Mouse (Mus musculus) heart, embryonic 13.5 days (tissue): ENCODE results near the gene Mdfic. TPM values are rescaled to one million over a fixed set of nuclear protein-coding genes. Genes with fewer than 3 reads are reported as not detected.

Experiments
- ATAC-seq: fragments of 200-750 bp; cut with Nextera tagmentation; 2 replicates; pipeline ENCODE4 v1.8.0; 2017; ENCODE audit warnings: moderate TSS enrichment; ENCODE audit not compliant: insufficient number of reproducible peaks, low FRiP score, low TSS enrichment; ENCODE audit errors: extremely low read depth
- H3K27ac ChIP-seq: fragments of 300-500 bp; sonication (generic); replicated peaks from 2 replicates; pipeline ENCODE4 v1.5.1; 2015; ENCODE audit warnings: moderate library complexity, mild to moderate bottlenecking, inconsistent platforms
- H3K27me3 ChIP-seq: fragments of 300-500 bp; sonication (generic); replicated peaks from 2 replicates; pipeline ENCODE4 v1.6.1; 2015; ENCODE audit warnings: mild to moderate bottlenecking, inconsistent platforms
- H3K36me3 ChIP-seq: fragments of 300-500 bp; sonication (generic); 2 replicates; pipeline ENCODE4 v1.6.1; 2015; ENCODE audit warnings: mild to moderate bottlenecking, inconsistent platforms
- H3K4me1 ChIP-seq: fragments of 300-500 bp; sonication (generic); 2 replicates; pipeline ENCODE4 v1.6.1; 2015; ENCODE audit warnings: inconsistent platforms
- H3K4me2 ChIP-seq: fragments of 300-500 bp; sonication (generic); 2 replicates; pipeline ENCODE4 v1.6.1; 2015; ENCODE audit warnings: inconsistent platforms, mild to moderate bottlenecking, moderate library complexity
- H3K4me3 ChIP-seq: fragments of 300-500 bp; sonication (generic); 2 replicates; pipeline ENCODE4 v1.5.1; 2015; ENCODE audit warnings: moderate library complexity, mild to moderate bottlenecking, inconsistent platforms
- H3K9ac ChIP-seq: fragments of 300-500 bp; sonication (generic); 2 replicates; pipeline ENCODE4 v1.6.1; 2015; ENCODE audit warnings: inconsistent platforms, mild to moderate bottlenecking, moderate library complexity
- H3K9me3 ChIP-seq: fragments of 300-500 bp; sonication (generic); 2 replicates; pipeline ENCODE4 v1.6.1; 2016; ENCODE audit warnings: inconsistent platforms
- WGBS: fragments of 180-500 bp; shearing (Covaris S2); methylation state at CpG from one replicate; pipeline ENCODE4 v1.1.7; 2015; ENCODE audit warnings: mixed read lengths; 5-methylcytosine and 5-hydroxymethylcytosine counted together
- polyA plus RNA-seq: library from polyadenylated mRNA; unstranded; fragments of >200 nt; fragmentation: Nextera tagmentation; extraction: Ambion mirVana; gene quantifications from 2 replicates; pipeline ENCODE4 v1.2.1, GENCODE M21; 2015

Mdfic gene
- polyA plus RNA-seq, 1 experiment from 2014 or later, result 3.8 TPM

GRCm38 (mm10) chr6:15742591-15743149 lies 22.2 kb downstream of the Mdfic start:
- Histone ChIP-seq H3K36me3 (peaks cover 15% of the 10 kb centered on the region), H3K9ac (no peak overlapping the region), H3K4me1 (peaks cover 42% of the 10 kb centered on the region), H3K4me2 (peak overlapping the region; percentile 43; the same call in 1 of the 2 replicates), H3K27ac (peak overlapping the region; percentile 83), H3K9me3 (no peaks in the 10 kb centered on the region), H3K4me3 (no peak overlapping the region), H3K27me3 (no peaks in the 10 kb centered on the region)
- 48% methylated on average over 6 of the region's 6 CpGs for WGBS
- no peak for ATAC-seq

DNA sequence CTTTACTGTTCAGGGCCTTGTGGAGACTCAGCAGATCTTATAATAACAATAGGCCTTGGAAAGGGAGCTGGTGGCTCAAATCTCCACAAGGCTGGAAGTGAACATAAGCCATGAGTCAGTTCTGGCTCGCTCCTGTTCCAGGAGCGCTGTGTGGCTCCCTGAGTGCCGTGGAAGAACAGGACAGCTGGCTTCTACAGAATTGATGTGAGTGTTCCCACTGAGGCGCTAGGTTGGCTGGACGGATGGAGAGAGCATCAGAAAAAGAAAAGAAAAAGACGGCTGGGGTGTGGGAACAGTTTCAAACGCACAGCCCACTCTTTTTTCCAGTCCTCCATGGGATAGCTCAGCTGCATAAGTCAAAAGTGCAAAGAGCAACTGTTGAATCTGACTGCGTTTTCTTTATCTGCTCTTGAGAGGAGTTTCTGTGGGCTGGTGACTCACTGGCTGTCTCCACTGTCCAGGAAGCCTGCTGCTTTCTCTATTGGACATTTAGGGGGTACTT lies 22.9 kb downstream of the Mdfic start:
- Histone ChIP-seq H3K4me2 (peak overlapping the region; percentile 43), H3K4me1 (peaks cover 36% of the 10 kb centered on the region), H3K27ac (peak overlapping the region; percentile 83), H3K27me3 (no peaks in the 10 kb centered on the region), H3K36me3 (peaks cover 17% of the 10 kb centered on the region), H3K9me3 (no peaks in the 10 kb centered on the region), H3K4me3 (peak overlapping the region; percentile 1; the same call in 1 of the 2 replicates), H3K9ac (peak overlapping the region; percentile 24)
- 34% methylated on average over 8 of the region's 8 CpGs for WGBS
- ATAC-seq, result 0 out of 2 replicates have a peak, but pooled peaks have one; percentile 25

GRCm38 (mm10) chr6:15743793-15744192 lies 23.3 kb downstream of the Mdfic start:
- H3K4me1 ChIP-seq, result peaks cover 31% of the 10 kb centered on the region
- 38% methylated on average over 6 of the region's 6 CpGs for WGBS
- H3K4me2 ChIP-seq, result peak overlapping the region; percentile 43
- H3K36me3 ChIP-seq, result peaks cover 18% of the 10 kb centered on the region
- ATAC-seq, result no peak
- peak overlapping the region; percentile 1; the same call in 1 of the 2 replicates for H3K4me3 ChIP-seq
- no peaks in the 10 kb centered on the region for H3K9me3 ChIP-seq
- H3K9ac ChIP-seq, result peak overlapping the region; percentile 24
- peak overlapping the region; percentile 83 for H3K27ac ChIP-seq
- no peaks in the 10 kb centered on the region for H3K27me3 ChIP-seq

DNA sequence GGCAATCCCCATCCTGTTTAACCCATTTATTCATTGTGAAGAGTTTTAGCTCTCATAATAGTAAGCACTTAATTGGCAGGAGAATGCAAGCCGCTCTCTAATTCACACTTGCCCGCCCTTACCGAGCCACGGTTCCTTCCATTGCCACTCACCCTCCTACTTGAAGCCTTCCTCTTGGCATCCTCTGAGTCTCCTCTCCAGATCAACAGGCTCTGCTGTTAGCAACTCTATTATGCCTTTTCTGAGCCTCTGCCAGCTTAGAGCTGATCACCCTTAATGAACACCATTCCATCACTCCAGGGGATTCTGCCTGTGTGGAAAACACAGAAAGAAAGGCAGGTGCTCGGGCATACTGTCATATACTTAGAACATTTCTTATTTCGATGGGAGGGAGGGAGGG lies 24.9 kb downstream of the Mdfic start:
- Histone ChIP-seq H3K36me3 (peaks cover 17% of the 10 kb centered on the region), H3K9me3 (no peaks in the 10 kb centered on the region), H3K4me1 (peaks cover 40% of the 10 kb centered on the region), H3K27me3 (no peaks in the 10 kb centered on the region), H3K9ac (no peak overlapping the region), H3K4me2 (no peak overlapping the region), H3K4me3 (no peak overlapping the region), H3K27ac (no peak overlapping the region)
- 77% methylated on average over 5 of the region's 6 CpGs for WGBS
- ATAC-seq, result no peak

GRCm38 (mm10) chr6:15745891-15746290 lies 25.4 kb downstream of the Mdfic start:
- Histone ChIP-seq H3K27me3 (no peaks in the 10 kb centered on the region), H3K4me1 (peaks cover 43% of the 10 kb centered on the region), H3K9me3 (no peaks in the 10 kb centered on the region), H3K36me3 (peaks cover 17% of the 10 kb centered on the region), H3K27ac (no peak overlapping the region), H3K4me3 (no peak overlapping the region), H3K9ac (no peak overlapping the region), H3K4me2 (no peak overlapping the region)
- WGBS, result 74% methylated on average over 5 of the region's 5 CpGs
- no peak for ATAC-seq

DNA sequence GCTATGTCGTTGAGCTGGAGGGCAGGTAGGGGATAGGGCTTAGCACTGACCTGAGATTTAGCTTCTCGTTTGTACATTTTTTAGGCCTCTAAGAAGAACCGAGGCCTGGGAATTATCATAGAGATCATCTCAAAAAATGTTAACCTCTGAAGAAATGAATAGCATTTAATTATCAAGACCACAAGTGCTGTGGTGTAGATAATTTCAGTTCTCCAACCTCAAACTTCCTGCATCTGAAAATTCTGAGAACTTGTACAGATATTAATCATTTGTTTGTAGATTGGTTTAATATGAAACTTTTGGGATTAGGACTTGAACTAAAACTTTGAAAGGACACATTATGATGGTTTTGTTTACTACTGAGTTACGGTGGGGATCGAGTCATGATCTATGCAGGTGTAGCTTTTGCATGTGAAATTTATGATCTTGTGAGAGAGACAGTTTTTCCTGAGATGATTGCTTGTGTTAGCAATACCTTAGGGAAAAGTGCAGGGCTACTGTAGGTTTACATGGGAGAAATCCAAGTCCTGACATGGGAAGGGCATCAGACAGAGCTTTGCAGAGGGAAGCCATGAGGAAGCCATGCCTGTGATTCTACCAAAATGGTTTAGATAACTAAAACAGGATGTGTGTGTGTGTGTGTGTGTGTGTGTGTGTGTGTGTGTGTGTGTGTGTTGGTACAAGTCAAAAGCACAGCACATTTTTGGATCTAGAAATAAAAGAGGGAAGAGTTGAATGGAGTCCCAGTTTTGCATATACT lies 27.1 kb downstream of the Mdfic start:
- peaks cover 18% of the 10 kb centered on the region for H3K36me3 ChIP-seq
- no peak overlapping the region for H3K4me3 ChIP-seq
- 83% methylated on average over 5 of the region's 5 CpGs for WGBS

GRCm38 (mm10) chr6:15748236-15748635 lies 27.8 kb downstream of the Mdfic start:
- Histone ChIP-seq H3K27me3 (no peaks in the 10 kb centered on the region), H3K9ac (no peak overlapping the region), H3K4me3 (no peak overlapping the region), H3K27ac (no peak overlapping the region), H3K4me2 (no peak overlapping the region), H3K36me3 (peaks cover 18% of the 10 kb centered on the region), H3K9me3 (no peaks in the 10 kb centered on the region), H3K4me1 (peaks cover 30% of the 10 kb centered on the region)
- no peak for ATAC-seq
- WGBS, result 81% methylated on average over 1 of the region's 1 CpGs

More for the DNA sequence above, 27.1 kb downstream of the Mdfic start:
- Histone ChIP-seq H3K27me3 (no peaks in the 10 kb centered on the region), H3K4me1 (peaks cover 37% of the 10 kb centered on the region), H3K27ac (no peak overlapping the region), H3K9me3 (no peaks in the 10 kb centered on the region), H3K9ac (no peak overlapping the region), H3K4me2 (no peak overlapping the region)
- no peak for ATAC-seq

DNA sequence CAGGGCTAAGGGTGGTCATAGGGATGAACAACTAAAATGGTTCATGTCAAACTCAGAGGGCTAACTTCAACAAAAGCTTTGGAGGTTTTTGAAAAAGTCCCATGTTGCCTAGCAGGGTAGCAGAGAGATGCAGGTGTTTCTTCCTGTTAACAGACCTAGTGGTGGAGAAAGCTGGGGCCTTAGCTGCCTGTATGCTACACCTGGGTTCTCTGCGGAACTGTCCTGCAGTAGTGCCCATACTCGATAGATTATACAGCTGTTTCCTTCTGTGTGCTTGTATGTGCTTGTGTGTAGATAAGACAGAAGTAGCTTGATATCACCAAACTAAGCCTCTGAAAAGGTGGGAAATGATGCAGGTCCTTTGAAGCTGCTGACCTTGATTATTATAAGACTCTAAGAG lies 28.5 kb downstream of the Mdfic start:
- H3K9me3 ChIP-seq, result no peaks in the 10 kb centered on the region
- ATAC-seq, result no peak
- WGBS, result 64% methylated on average over 2 of the region's 2 CpGs
- H3K4me3 ChIP-seq, result no peak overlapping the region
- no peak overlapping the region for H3K9ac ChIP-seq
- peaks cover 23% of the 10 kb centered on the region for H3K4me1 ChIP-seq
- H3K27ac ChIP-seq, result no peak overlapping the region
- peaks cover 18% of the 10 kb centered on the region for H3K36me3 ChIP-seq
- H3K4me2 ChIP-seq, result no peak overlapping the region
- no peaks in the 10 kb centered on the region for H3K27me3 ChIP-seq

DNA sequence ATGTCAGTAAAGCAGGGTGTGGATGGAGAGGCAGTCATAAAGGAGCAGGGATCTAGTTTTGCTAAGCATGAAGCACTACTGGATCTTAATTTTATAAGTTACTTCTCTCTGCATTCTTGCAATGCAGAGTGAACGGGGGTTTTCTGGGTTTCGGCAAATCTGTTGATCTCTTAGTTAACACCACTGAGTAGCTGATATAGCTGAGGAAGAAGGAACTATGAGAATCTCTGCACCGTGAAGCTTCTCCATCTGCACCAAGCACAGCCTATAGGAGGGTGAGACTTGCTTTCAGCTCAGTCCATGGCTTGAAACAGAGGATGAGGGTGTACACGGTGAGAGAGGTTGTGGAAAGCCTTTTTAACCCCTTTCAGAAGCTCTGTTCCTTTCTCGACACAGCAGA lies 29.6 kb downstream of the Mdfic start:
- Histone ChIP-seq H3K9me3 (no peaks in the 10 kb centered on the region), H3K4me2 (no peak overlapping the region), H3K27me3 (no peaks in the 10 kb centered on the region), H3K4me1 (peaks cover 23% of the 10 kb centered on the region), H3K27ac (no peak overlapping the region), H3K9ac (no peak overlapping the region; the same call in 1 of the 2 replicates), H3K36me3 (peaks cover 18% of the 10 kb centered on the region), H3K4me3 (no peak overlapping the region)
- no peak for ATAC-seq
- 59% methylated on average over 5 of the region's 5 CpGs for WGBS

- WGBS, result 86% methylated on average over 2 of the region's 2 CpGs
- H3K9ac ChIP-seq, result no peak overlapping the region
- peaks cover 18% of the 10 kb centered on the region for H3K4me1 ChIP-seq
- no peaks in the 10 kb centered on the region for H3K27me3 ChIP-seq
- H3K36me3 ChIP-seq, result peaks cover 18% of the 10 kb centered on the region
- no peak overlapping the region for H3K4me3 ChIP-seq
- no peak for ATAC-seq
- H3K27ac ChIP-seq, result no peak overlapping the region
- no peak overlapping the region for H3K4me2 ChIP-seq
- H3K9me3 ChIP-seq, result no peaks in the 10 kb centered on the region
Observed at GRCm38 (mm10) chr6:15751375-15751774, 30.9 kb downstream of the Mdfic start.

DNA sequence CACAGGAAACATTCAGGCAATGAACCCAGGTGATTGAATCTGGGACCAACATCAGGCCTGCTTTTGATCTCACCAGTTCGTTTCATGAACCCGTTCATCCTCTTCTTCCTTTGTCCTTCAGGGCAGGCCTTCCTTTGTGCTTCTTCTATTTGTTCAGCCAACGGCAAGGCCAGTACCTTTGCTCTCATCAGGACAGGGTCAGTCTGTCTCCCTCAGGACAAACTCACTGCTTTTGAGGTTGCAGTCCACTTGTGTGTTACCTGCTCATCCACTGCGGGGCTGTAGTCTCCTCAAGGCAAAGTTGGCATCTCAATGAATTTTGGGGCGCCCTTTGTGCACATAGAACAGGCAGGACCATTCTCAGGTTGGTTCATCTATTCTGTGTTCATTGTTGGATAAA lies 31.7 kb downstream of the Mdfic start:
- H3K4me3 ChIP-seq, result no peak overlapping the region
- H3K9me3 ChIP-seq, result no peaks in the 10 kb centered on the region
- H3K4me2 ChIP-seq, result no peak overlapping the region
- peaks cover 18% of the 10 kb centered on the region for H3K36me3 ChIP-seq
- H3K9ac ChIP-seq, result no peak overlapping the region
- H3K27me3 ChIP-seq, result no peaks in the 10 kb centered on the region
- H3K27ac ChIP-seq, result no peak overlapping the region
- WGBS, result 86% methylated on average over 5 of the region's 5 CpGs
- no peak for ATAC-seq
- H3K4me1 ChIP-seq, result peaks cover 18% of the 10 kb centered on the region
